Mouse (Mus musculus) left cerebral cortex, adult 2 months (tissue): Measurements from ENCODE around the gene Klhl40. TPM values are rescaled to one million over a fixed set of nuclear protein-coding genes. Genes with fewer than 3 reads are reported as not detected.
A peak's percentile ranks its signal among the peaks of the same experiment; 100 is the strongest.

Experiments
- DNase-seq, 2 experiments: peaks; one replicate each; pipeline ENCODE4 v3.0.0; 2021 to 2022; ENCODE audit warnings: low spot score in 2 of 2, mixed read lengths in 1 of 2; ENCODE audit errors: extremely low spot score in 1 of 2
- H3K27ac ChIP-seq: fragments of 200-600 bp; 2 replicates; pipeline ENCODE4 v1.8.1; 2022
- H3K4me3 ChIP-seq: fragments of 200-600 bp; 2 replicates; pipeline ENCODE4 v1.8.1; 2022
- CTCF ChIP-seq: fragments of 200-600 bp; IDR thresholded peaks from 2 replicates; pipeline ENCODE4 v1.8.1; 2022; ENCODE audit warnings: antibody characterized with exemption, mild to moderate bottlenecking, moderate library complexity
- intact Hi-C: fragments of 180-260 bp; cut with DNase I; formaldehyde crosslinking; loops from one replicate; pipeline ENCODE4 v1.15.1; 2025
- total RNA-seq, 2 experiments: library from RNA; stranded (reverse); gene quantifications; 2 replicates each; pipeline ENCODE4 v1.2.3; 2021

Gene Klhl40
- total RNA-seq, 2 experiments from 2014 or later = 7.3 to 10.5 TPM

DNA sequence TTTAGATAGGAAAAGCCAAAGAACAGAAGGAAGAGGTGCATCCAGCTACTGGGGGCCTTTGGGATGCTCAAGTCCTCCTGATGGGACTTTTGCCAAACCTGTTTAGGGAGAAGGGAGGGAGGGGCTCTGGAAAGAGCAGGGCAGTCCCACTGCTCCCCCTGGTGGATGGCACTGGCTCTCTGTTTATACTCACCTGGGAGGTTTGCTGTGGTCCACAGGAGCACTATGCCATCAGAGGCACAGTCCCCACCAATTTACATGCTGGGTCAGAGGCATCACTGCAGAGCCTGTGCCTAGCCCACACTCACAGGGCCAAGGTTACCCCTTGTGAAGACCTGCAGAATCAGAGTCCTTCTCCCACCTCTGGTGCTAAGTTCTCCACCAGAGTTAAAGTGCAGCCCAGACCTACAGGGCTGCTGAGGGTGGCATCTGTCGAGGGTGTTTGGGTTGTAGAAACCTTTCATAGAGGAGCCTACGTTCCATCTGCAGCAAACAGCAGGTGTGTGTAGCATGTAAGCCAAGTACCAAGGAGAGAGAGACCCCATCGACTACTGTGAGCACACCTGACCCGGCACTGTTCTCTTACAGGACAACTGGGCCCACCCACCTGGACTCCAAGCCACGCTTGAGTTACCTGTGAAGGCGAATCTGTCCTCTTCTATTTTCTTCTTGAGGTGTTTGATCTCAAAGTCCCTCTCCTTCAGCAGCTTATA is 53.0 kb downstream of the Klhl40 start:
- peak; percentile 66 for TF ChIP-seq CTCF
- no peak overlapping the region for H3K27ac ChIP-seq
- intact Hi-C loops = loop anchor here (2.0 kb wide), 1 partner anchor 72 kb away; the partner anchor contains the start of gene Zfp651

DNA sequence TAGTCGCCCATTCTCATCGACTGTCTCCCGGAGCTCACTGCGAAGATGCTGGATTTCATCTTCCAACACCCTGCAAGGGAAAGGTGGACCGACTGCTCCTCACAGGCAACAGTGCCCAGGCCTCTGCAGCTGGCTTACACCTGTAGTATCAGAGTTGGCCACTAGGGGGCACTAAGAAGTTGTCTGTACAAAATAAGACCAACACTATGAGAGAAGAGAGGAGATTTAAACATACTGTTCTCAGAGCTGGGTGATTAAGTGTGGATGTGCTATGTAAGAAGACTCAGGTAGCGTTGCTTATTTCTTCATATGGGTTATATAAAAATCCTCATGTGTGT is 53.5 kb downstream of the Klhl40 start:
- peak; percentile 94 for TF ChIP-seq CTCF
- DNase-seq = peak; percentile 82 to 90
- no peak overlapping the region for H3K4me3 ChIP-seq
- H3K27ac ChIP-seq = no peak overlapping the region
- intact Hi-C loops = loop anchor here (2.0 kb wide), 1 partner anchor 72 kb away; the partner anchor contains the start of gene Zfp651

More for the DNA sequence above, 53.0 kb downstream of the Klhl40 start:
- no peak overlapping the region for H3K4me3 ChIP-seq
- DNase-seq = peak; percentile 54 to 57

Other genes with a start within 250 kb of the Klhl40 start
- 1 to 10 TPM; 1.7 to 2.3 TPM for gene Lyzl4, start 135.5 kb upstream of the Klhl40 start, total RNA-seq
- 10 to 100 TPM; 27.7 to 28.1 TPM for gene Vipr1, start 134.9 kb upstream of the Klhl40 start, total RNA-seq
- 10 to 100 TPM; 31.0 to 32.8 TPM for gene Sec22c, start 72.1 kb upstream of the Klhl40 start, total RNA-seq
- gene Ss18l2, start 67.3 kb upstream of the Klhl40 start, total RNA-seq = 10 to 100 TPM; 84.4 to 89.6 TPM
- 100 to 1,000 TPM; 125 to 130 TPM for gene Nktr, start 58.4 kb upstream of the Klhl40 start, total RNA-seq
- 100 to 1,000 TPM; 119 to 133 TPM for gene Zfp651, start 18.3 kb upstream of the Klhl40 start, total RNA-seq
- gene Hhatl, start 14.9 kb downstream of the Klhl40 start, total RNA-seq = 10 to 100 TPM; 20.0 to 21.3 TPM
- 1 to 10 TPM; 5.7 to 6.2 TPM for gene Ccdc13, start 61.9 kb downstream of the Klhl40 start, total RNA-seq
- 10 to 100 TPM; 90.3 to 93.7 TPM for gene Higd1a, start 80.8 kb downstream of the Klhl40 start, total RNA-seq
- gene Ackr2, start 120.7 kb downstream of the Klhl40 start, total RNA-seq = 1 to 10 TPM; 6.9 to 7.9 TPM
- not detected for gene Cyp8b1, start 138.7 kb downstream of the Klhl40 start, total RNA-seq
- gene Fam198a, start 173.4 kb downstream of the Klhl40 start, total RNA-seq = 1 to 10 TPM; 6.4 to 6.6 TPM
- gene Pomgnt2, start 219.5 kb downstream of the Klhl40 start, total RNA-seq = 10 to 100 TPM; 39.4 to 40.0 TPM